Mouse (Mus musculus) left cerebral cortex, postnatal 14 days (tissue): ENCODE data around the gene Gm4969. TPM values are rescaled to one million over a fixed set of nuclear protein-coding genes. Genes with fewer than 3 reads are reported as not detected.
"Not testable (repeated sequence)": the region's sequence is repeated elsewhere in the genome, so short reads cannot be mapped to it uniquely, and the experiment has no call there.

ENCODE experiments used
- DNase-seq, 2 experiments: peaks; one replicate each; pipeline ENCODE4 v3.0.0; 2021 to 2022; ENCODE audit warnings: low spot score in 2 of 2, mixed read lengths in 1 of 2
- intact Hi-C: fragments of 180-260 bp; cut with DNase I; formaldehyde crosslinking; loops from one replicate; pipeline ENCODE4 v1.15.1; 2025
- long read RNA-seq, 2 experiments: library from polyadenylated mRNA; stranded (forward); transcript quantifications; one replicate each; pipeline ENCODE4 v2.0.0; 2021
- total RNA-seq, 2 experiments: library from RNA; stranded (reverse); gene quantifications; 2 replicates each; pipeline ENCODE4 v1.2.3; 2021

Gene Gm4969
- total RNA-seq = under 1 TPM; 0.48 to 0.76 TPM
- long read RNA-seq, experiment 1, partial matches to known transcripts = 0 of 2 reads
- long read RNA-seq, experiment 1, other reads (novel, unspliced or antisense) = 2 of 2 reads
- long read RNA-seq, experiment 2 = 0 reads

DNA sequence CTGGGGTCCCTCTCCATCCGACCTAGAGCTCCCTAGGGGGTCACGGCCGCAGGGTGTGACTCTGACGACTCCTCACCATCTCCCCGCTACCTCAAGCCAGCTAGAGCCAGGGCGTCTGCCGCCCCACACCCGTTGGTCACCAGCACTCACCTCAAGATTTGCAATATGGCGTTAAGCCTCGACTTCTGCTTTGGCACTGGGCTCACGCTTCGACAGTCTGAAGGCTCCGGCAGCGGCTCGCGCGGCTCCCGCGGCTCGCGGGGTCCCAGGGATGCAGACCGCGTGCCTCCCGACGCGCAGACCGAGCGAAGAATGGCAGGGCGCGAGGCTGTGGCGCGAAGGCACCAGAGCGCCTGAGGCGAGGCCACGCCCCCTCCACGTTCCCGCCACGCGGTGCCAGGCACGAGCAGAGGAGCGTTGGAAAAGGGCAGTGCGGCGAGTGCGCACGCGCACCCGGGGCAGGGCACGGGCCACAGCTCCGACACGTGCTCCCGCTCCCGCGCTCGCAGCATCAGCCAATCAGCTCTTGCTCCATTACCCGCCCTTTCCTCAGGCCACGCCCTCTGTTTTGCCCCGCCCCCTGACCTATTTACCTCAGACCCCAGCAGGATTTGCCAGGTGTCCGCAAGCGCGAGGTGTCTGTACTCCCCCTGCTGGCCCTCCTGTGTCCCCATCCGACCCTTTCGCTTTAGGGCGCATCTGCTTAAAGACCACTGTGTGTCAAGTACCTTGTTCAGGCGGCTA is at the start of gene Gm4969:
Gene Gm4969, minus strand, starts transcription at position 341 of the 744 bp plus-strand sequence.
- peak; percentile 73 to 86 for DNase-seq
- intact Hi-C loops = no loop called here

DNA sequence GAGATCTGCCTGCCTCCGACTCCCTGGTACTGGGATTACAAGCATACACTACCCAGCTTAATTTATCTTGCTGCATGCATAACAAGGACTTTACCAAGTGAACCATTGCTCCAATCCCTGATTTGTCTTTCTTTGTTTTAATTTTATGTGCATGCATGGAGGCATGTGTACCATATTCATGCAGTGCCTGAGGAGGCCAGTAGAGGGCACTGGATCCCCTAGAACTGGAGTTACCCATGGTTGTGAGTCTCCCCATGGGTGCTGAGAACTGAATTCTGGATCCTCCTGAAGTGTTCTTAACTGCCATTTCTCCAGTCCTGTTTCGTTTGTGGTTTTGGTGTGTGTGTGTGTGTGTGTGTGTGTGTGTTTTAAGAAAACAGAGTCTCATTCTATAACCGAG is 48.8 kb upstream of the Gm4969 start:
- intact Hi-C loops = no loop called here
- no peak for DNase-seq

DNA sequence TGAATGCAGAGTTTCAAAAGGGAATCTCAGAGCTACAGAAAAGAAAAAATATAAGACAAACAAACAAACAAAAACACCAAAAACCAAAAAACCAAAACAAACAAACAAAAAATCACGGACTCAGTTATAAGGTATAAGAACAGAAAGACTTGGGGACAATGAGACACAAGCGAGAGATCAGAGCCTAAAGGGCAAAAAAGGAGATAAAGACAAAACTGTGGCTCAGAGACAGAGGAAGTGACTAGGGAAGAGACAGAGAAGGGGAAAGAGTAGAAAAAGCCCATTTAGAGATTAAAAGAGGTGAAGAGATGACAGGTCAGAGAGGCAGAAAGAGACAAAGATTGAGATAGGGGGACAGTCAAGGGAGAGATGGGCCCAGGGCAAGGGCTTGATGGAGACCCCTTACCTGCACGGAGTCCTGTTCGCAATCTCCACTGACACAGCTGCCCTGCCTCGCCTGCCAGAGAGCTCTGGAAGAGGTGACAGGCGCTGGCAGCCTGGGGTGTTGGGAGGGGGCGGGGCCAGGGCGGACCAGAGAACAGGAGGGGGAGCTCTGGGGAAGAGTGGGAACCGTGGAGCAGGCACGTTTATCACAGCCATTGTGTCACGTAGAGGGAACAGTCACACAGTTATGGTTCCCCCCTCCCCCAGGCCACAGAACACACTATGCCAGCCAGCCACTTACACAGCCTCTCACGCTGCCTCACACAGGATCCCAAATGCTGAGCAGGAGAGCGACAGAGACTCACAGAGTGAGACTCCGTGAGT is 47.7 kb upstream of the Gm4969 start, which contains the start of gene Gipr:
Gene Gipr, minus strand, starts transcription at position 472 of the 768 bp plus-strand sequence.
- peak in 1 of 2 experiments; percentile 73 for DNase-seq
- intact Hi-C loops = no loop called here

DNA sequence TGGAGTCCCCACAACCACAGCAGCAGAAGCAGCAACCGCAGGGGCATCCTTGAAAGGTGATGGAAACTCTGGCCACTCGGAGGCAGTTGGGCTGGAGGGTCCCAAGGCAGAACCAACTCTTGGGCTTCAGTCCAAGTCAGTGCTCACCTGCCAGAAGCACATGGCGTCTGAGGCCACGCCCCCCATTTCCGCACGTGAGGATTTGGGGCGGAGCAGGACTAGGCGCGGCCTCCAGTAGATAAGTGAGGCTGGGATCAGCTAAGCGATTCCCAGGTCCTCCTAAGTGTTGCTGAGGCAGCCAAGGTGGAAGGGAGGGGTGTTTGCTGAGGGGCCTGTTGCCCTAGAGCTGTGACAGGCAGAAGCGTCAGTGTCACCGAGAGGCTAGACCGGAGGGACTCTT is 46.8 kb upstream of the Gm4969 start:
- intact Hi-C loops = no loop called here
- no peak for DNase-seq

DNA sequence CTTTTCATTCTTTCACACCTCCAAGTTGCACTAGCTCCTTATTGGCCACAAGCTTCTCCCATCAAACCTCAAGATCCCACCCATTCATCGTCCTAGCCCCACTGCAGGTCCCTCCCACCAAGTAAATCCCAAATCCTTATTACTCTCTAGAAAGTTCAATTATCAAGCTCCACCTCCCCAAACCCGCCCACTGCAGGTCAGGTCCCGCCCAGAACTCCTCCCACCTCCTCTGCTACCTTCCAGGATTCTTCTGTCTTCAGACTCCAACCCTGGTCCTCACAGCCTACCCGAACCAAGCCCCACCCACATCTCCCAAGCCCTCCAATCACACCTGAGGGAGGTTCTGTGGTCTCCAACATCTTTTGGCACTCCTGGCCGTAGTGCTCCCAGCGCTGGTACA is 46.0 kb upstream of the Gm4969 start:
- intact Hi-C loops = no loop called here
- DNase-seq = no peak

DNA sequence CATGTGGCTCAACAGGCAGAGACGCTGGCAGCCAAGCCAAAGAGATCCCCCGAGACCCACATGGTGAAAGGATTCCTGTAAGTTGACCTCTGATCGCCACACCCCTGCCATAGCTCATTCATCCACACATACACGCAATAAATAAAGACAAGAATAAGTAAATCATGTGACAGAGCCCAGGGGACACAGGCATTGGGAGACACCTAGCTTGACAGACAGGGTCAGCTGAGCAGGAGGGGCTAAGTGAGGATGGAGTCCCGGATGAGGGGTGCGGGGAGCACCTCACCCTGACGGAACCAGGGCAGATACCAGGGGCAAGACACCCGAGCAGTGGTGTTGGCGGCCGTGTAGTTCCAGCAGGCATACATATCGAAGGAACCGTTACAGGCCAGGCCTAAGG is 45.6 kb upstream of the Gm4969 start:
- no peak for DNase-seq
- intact Hi-C loops = no loop called here

DNA sequence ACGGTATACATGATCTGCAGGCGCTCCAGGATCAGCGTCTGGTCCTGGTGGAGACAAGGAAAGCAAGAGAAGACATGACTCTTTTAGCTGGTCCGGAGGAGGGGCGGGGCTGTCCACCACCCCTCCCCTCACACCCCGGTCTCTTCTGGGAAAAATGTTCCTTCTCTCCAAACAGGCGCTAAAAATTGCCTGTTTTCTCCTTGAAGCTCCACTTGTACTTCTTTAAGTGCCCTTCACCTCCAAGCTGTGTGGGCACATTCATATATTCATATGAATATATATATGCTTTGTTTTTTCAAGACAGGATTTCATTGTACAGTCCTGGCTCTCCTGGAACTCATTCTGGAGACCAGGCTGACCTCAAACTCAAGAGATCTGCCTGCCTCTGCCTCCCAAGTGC is 44.8 kb upstream of the Gm4969 start:
- DNase-seq = no peak
- intact Hi-C loops = no loop called here

DNA sequence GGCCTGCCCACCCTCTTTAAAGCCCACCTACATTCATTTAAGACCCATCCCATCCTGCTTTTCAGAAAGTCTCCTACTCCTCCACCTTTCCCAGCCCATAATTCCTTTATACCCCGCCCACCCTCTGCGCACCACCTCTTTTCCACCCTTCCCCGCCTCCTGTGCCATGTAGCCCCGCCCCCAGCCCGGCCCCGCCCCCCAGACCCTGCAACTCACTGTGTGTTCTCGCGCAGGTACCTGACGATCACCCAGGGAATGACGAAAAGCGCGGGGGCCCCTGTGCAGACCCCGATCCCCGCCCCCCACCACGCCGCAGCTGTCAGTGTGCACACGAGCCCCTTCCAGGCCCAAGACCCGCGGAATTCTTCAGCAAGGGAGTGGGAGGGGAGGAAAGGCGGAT is 41.9 kb upstream of the Gm4969 start:
- intact Hi-C loops = no loop called here

DNA sequence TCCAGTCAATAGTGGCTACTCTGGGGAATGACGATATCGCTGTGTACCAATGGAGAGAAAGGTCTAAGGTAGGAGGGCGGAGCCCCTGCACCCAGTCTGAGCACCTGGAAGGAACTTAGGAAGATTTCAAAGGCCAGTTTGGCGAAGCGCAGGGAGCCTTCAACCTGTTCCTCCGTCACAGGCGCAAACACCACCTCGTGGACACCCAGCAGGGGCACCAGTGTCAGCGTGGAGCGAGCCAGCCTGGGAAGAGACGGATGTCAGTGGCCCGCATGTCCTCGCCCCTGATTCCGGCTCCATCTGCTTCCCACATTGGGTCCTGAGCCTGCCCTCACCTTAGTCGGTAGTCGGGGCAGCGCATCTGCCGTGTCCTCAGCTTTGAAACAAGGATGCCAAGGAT is 41.2 kb upstream of the Gm4969 start:
- no peak for DNase-seq
- intact Hi-C loops = loop anchor here (5.0 kb wide), 1 partner anchor 53 kb away; the partner anchor contains the start of gene Gpr4

More for the DNA sequence above, 41.9 kb upstream of the Gm4969 start:
- no peak for DNase-seq

DNA sequence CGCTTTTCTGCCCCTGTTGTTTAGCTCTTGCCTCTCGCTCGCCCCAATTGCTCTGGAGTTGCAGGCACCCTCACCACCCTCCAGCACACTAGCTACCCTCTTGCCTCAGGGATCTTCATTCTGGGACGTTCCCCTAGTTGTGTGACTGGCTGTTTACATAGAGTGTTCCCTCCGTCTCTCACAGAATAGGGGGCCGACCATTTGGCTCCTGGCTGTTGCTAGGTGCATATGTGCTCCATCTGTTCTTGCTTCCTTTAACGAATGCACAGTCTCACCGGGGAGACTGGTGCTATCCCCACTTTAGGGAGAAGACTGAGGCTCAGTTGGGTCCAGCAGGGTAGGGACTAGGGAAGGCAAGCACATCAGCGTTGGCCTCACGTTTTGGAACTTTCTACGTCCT is 40.4 kb upstream of the Gm4969 start:
- no peak for DNase-seq
- intact Hi-C loops = loop anchor here (5.0 kb wide), 1 partner anchor 54 kb away; the partner anchor contains the start of gene Gpr4

DNA sequence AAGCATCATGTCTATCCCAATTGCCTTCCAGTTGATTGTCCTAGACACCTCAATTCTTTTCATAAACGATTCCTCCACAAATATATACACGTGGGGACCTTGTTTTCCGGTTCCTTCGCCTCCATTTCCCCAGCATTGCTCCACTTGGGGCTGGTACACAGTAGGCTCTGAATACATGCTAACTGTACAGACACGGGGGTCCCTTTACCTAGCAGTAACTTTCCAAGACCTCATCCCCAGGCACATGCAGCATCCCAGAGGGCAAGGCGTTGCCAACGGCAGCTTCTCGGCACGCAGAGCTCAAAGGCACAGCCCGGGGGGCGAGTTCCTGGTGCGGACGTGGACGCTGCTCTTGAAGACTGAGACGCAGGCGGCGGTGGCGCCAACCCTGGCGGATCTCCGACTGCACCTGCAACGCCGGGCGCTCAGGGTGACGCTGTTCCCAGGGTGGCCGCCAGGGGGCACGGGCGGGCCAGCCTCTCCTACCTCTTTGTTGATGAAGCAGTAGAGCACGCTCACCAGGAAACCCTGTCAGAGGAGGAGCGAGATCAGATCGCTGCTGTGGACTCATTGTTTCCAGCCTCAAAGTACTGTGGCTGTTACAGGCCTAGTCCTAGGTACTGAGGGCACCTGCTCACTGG is 39.1 kb upstream of the Gm4969 start:
- intact Hi-C loops = loop anchor here (1.0 to 5.0 kb wide), 2 partner anchors 15 to 55 kb away; partner anchors contain the start of gene Gpr4
- DNase-seq = peak; percentile 94 to 95

DNA sequence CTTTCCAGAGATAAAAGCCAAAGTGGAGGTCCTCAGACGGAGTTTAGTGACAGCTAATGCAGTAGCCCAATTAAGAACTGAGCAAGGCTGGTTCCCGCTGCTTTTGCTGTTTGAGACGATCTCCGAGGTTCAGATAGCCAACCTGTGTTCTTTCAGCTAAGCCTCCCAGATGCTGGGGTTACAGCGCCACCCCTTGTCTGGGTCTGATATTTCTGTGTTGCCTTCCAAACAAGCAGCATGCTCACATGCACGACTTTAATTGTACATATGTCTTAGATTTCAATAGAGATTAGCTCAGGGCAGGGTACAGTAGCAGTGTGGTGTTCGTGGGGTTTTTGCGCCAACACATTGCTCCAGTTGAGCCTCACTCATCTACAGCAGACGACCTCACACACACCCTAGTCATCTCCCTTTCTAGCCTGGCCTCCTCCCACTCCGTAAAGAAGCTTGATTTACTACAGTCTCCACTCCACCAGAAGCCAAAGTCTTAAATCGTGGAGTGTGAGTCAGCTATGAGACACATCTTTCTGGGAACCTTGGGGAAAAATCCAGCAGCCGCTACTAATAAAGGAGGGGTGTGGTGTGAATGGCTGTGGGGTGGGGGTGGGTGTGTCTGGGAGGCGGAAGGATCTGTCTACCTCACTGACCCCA is 37.8 kb upstream of the Gm4969 start:
- intact Hi-C loops = loop anchor here (5.0 kb wide), 1 partner anchor 56 kb away; the partner anchor contains the start of gene Gpr4
- DNase-seq = peak in 1 of 2 experiments; percentile 67

DNA sequence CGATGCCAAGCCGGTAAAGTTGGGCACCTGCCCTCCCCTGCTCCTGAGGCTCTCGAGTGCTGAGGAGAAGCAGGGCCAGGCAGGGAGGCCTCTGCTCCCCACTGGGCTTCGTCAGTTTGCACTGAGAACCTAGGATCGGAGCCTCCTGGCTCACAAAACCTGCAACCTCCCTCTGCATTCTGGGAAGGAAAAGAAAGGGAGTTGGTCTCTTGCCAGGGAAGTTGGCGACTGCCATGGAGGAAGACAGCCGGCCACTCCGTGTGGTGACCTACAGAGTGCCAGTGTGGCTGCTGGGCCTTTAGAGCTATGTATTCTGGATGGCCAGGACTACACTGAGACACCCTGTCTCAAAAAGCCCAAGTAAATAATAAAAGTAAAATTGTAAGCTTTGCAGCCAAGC is 36.6 kb upstream of the Gm4969 start:
- intact Hi-C loops = loop anchor here (5.0 kb wide), 1 partner anchor 58 kb away; the partner anchor contains the start of gene Gpr4
- DNase-seq = no peak

DNA sequence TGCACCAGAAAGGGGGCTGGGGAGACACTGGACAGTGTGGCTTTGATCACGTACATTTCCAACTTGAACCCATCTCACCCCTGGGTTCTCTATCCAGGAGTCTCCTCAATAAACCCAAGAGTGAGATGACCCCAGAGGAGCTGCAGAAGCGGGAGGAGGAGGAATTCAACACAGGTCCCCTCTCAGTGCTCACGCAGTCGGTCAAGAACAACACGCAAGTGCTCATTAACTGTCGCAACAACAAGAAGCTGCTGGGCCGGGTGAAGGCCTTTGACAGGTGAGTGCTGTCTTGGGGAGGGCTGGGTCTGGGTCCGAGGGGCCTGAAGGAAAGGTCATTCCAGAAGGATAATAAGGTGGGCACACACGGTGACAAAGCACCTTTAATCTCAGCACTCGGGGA is 33.0 kb upstream of the Gm4969 start:
- DNase-seq, intact Hi-C loops: not testable (repeated sequence)

DNA sequence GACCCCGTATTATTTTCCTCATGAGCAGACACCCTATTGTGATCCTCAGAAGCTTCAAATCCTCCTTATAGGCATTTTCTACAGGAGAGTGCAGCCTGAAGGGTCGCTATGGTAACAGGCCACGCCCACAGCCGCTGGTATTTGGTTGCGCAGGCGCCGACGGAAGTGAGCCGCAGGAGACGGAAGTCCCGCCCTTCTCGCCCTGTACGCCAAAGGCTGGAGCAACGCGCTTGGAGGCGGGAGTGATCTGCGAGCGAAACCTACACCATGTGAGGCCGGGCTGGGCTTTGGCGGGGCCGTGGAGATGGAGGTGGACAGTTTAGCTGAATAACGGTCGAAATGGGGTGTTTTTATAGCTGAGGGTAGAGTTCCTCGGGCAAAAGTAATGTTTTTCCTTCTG is 31.5 kb upstream of the Gm4969 start, which contains the start of gene Snrpd2:
Gene Snrpd2, plus strand, starts transcription at position 97 of the 400 bp plus-strand sequence.
- intact Hi-C loops = no loop called here
- DNase-seq = peak; percentile 97

DNA sequence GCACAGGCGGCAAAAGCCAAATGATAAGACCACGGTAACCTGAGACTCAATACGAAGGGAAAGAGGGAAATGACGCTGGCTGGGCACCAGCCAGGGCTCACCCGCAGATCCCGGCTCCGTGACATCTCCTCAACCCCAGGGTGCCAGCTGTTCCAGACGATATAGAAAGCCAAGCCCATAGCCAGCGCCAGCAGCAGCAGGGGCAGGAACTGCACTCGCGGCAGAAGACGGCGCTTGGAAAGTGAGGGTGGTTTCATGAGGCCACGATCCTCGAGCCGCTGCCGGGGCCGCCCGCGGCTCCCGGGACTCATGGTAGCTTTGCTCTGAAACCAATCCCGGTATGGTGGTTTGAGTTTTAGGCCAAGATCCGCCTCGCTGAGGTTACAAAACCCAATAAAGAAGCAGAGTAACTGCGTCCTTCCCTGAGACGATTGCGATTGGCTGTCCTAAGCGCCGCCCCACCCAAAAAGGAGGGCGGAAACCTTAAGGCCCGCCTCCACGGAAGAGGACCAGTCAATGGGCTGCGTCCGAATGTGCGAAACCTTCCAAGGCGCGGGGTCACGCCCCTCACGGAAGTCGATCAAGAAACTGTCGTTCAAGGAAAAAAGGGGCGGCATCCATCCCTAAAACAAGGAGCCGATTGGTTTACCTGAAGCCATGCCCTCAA is 30.8 kb upstream of the Gm4969 start, which contains the start of gene Qpctl:
Gene Qpctl, minus strand, starts transcription at position 417 of the 667 bp plus-strand sequence.
- intact Hi-C loops = no loop called here
- peak; percentile 98 to 99 for DNase-seq

DNA sequence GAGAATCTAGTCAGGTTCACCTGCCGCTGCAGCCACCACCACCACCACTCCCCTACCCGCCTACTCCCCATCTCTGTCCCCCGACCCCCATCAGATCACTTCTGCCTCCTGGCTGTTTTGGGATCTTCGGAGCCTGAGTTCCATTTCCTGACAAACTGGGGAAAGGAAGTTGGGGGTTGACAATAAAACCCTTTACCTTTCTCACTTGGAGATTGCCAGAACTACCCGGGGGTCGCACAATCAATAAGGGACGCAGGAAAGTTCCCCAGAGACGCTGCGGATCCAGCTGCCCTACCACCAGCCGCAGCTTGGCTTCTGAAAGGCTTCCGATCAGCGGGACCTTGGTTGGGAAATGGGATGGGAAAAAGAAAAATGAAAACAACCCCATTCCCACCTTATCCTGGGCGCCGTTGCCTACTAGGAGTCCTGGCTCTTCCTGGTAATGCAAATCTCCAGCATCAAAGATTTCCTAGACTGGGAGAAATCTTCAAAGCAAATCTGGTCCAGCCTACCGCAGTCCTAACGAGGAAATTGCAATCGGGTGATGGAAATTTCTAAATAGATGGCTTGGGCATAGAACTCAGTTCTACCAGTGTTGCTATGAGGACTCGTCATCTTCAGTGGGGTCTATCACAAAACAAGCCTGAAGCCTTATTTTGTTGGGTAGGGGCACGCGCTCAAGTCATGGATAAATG is 30.2 kb upstream of the Gm4969 start:
- DNase-seq = no peak
- intact Hi-C loops = no loop called here

DNA sequence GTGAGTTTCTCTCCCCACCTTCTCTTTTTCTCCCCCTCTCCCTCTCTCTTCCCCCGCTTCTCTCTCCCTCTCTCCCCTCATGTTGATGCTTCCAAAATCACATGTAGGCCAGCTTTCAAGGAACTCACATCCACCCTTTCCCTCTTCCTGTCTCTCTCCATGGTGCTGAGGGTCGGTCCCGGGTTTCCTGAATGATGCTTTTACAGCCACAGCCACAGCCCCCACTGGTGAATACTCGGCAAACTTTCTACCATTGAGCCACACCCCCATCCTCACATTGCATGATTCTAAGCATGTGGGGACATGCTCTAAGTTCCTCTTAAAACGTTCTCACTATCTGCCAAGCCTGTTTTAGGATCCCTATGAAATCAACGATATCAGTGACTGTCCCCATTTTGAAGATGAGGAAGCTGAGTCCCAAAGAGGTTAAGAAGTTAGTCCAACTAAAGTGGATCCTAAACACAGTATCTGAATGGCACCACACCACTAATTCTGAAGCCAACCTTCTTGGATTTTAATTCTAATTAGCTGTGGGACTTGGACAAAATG is 29.4 kb upstream of the Gm4969 start:
- intact Hi-C loops = no loop called here
- no peak for DNase-seq
